In the genomic region with DNA sequence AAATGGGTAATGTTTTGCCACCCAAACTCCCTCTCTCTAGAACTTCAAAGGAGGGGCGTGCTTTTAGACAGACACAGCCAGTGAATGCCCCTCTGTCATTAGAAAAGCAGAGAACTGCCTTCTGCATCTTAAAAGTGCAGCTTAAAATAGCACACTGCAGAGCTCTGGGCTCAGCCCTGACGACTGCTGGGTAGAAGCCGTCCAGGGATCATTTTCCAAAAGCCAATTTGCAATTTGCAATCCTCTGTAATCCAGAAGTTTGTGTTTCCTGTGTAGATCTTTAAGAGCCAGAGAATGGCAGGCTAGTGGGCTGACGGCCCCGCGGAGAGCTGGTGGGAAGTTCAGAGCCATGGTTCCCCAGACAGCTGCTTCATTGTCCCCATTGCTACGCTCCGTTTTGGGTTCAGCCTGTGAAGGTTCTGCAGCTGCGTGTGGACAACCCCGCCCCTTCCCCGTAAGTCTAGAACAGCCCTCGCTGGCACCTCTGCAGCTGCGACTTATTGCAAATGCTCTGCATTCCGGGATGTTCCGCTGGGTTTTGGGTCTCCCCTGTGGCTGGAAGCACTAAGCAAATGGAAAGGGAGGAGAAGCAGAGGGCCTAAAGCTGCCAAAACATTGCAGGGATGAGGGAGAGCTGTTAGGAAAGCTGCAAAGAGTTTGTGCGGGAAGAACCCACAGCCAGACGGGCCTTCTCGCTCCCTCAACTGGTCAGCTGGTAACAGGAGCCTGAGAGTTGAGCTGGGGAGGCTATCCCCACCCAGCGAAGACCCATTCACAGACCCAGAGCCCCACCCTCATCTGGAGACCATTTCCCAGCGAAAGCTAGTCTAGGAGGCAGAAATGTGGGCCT, we compare ENCODE assay signal across 8 mouse cellular contexts. TPM values are rescaled to one million over a fixed set of nuclear protein-coding genes. Genes with fewer than 3 reads are reported as not detected.
DNase-seq lines count a peak whose midpoint lies in the region; ATAC-seq lines count a peak whose summit lies in the region.

No protein-coding gene starts in this region.

- no peaks in the 10 kb centered on the region for H3K27me3 ChIP-seq in embryonic facial prominence, embryonic 11.5 days (ENCODE audit: control insufficient read depth, insufficient read depth, low read length)
- no peaks in the 10 kb centered on the region for H3K27me3 ChIP-seq in intestine, embryonic 16.5 days (replicated peaks; ENCODE audit: control insufficient read depth, insufficient read depth, low read length)
- 0 out of 2 replicates have a peak, but pooled peaks cover 4% of the 10 kb centered on the region for H3K27me3 ChIP-seq in liver, embryonic 12.5 days (replicated peaks)
- H3K27me3 ChIP-seq in neural tube, embryonic 11.5 days (ENCODE audit: control insufficient read depth, insufficient read depth, low read length), result no peaks in the 10 kb centered on the region

- H3K36me3 ChIP-seq in embryonic facial prominence, embryonic 11.5 days (replicated peaks; ENCODE audit: control insufficient read depth, insufficient read depth, low read depth, low read length), result no peaks in the 10 kb centered on the region
- H3K36me3 ChIP-seq in intestine, embryonic 16.5 days (ENCODE audit: control insufficient read depth, insufficient read depth, low read length), result no peaks in the 10 kb centered on the region
- no peaks in the 10 kb centered on the region for H3K36me3 ChIP-seq in liver, embryonic 12.5 days
- H3K36me3 ChIP-seq in neural tube, embryonic 11.5 days (ENCODE audit: control insufficient read depth, insufficient read depth, low read length), result no peaks in the 10 kb centered on the region

- no peaks in the 10 kb centered on the region for H3K9me3 ChIP-seq in embryonic facial prominence, embryonic 11.5 days (replicated peaks; ENCODE audit: control insufficient read depth, low read length)
- H3K9me3 ChIP-seq in intestine, embryonic 16.5 days (ENCODE audit: control insufficient read depth, low read length), result no peaks in the 10 kb centered on the region
- no peaks in the 10 kb centered on the region for H3K9me3 ChIP-seq in liver, embryonic 12.5 days (replicated peaks)
- no peaks in the 10 kb centered on the region for H3K9me3 ChIP-seq in neural tube, embryonic 11.5 days (ENCODE audit: control insufficient read depth, low read length)

- 7% methylated on average over 20 of the region's 20 CpGs for whole genome bisulfite sequencing in embryonic facial prominence, embryonic 11.5 days
- 10% methylated on average over 20 of the region's 20 CpGs for WGBS in intestine, embryonic 16.5 days
- 26% methylated on average over 20 of the region's 20 CpGs for WGBS in liver, embryonic 12.5 days (ENCODE audit: insufficient replicate concordance)
- WGBS in neural tube, embryonic 11.5 days, result 6% methylated on average over 20 of the region's 20 CpGs

- H3K9ac ChIP-seq in embryonic facial prominence, embryonic 11.5 days (replicated peaks; ENCODE audit: low read length), result peak overlapping the region; percentile 41; the same call in 1 of the 2 replicates
- H3K9ac ChIP-seq in intestine, embryonic 16.5 days (ENCODE audit: low read depth, low read length), result peak overlapping the region; percentile 53
- H3K9ac ChIP-seq in liver, embryonic 12.5 days, result 0 out of 2 replicates have a peak overlapping the region, but pooled peaks have one; percentile 35
- H3K9ac ChIP-seq in neural tube, embryonic 11.5 days (ENCODE audit: low read length), result peak overlapping the region; percentile 33; the same call in 1 of the 2 replicates

- H3K4me1 ChIP-seq in embryonic facial prominence, embryonic 11.5 days (ENCODE audit: control insufficient read depth, insufficient read depth, low read length), result no peaks in the 10 kb centered on the region
- peaks cover 17% of the 10 kb centered on the region for H3K4me1 ChIP-seq in intestine, embryonic 16.5 days (ENCODE audit: control insufficient read depth, insufficient read depth, low read length)
- H3K4me1 ChIP-seq in liver, embryonic 12.5 days, result peaks cover 14% of the 10 kb centered on the region
- H3K4me1 ChIP-seq in neural tube, embryonic 11.5 days (ENCODE audit: control insufficient read depth, insufficient read depth, low read length), result peaks cover 5% of the 10 kb centered on the region; the same call in 1 of the 2 replicates

- peak; percentile 71 for DNase-seq in ZHBTc4 (ENCODE audit: low read depth, low spot score)
- DNase-seq in embryonic facial prominence, embryonic 11.5 days (ENCODE audit: low spot score), result peak; percentile 66
- peak; percentile 98 for DNase-seq in heart, adult 11 months
- DNase-seq in neural tube, embryonic 11.5 days (ENCODE audit: low spot score), result peak; percentile 57
- DNase-seq in thymus, postnatal 14 days, result peak; percentile 32
- no peak for DNase-seq in natural killer cell, adult 2 months (ENCODE audit: low spot score in 2 of 2)

- peak overlapping the region; percentile 19 for H3K4me2 ChIP-seq in embryonic facial prominence, embryonic 11.5 days (ENCODE audit: low read depth, low read length)
- peak overlapping the region; percentile 57 for H3K4me2 ChIP-seq in intestine, embryonic 16.5 days (ENCODE audit: low read depth, low read length)
- H3K4me2 ChIP-seq in liver, embryonic 12.5 days, result peak overlapping the region; percentile 64
- peak overlapping the region; percentile 42 for H3K4me2 ChIP-seq in neural tube, embryonic 11.5 days (ENCODE audit: low read depth)

- H3K4me3 ChIP-seq in embryonic facial prominence, embryonic 11.5 days (ENCODE audit: low read depth, low read length), result 0 out of 2 replicates have a peak overlapping the region, but pooled peaks have one; percentile 1
- H3K4me3 ChIP-seq in intestine, embryonic 16.5 days (ENCODE audit: low read length), result peak overlapping the region; percentile 25
- H3K4me3 ChIP-seq in liver, embryonic 12.5 days, result no peak overlapping the region
- 0 out of 2 replicates have a peak overlapping the region, but pooled peaks have one; percentile 6 for H3K4me3 ChIP-seq in neural tube, embryonic 11.5 days (ENCODE audit: low read depth, low read length)

- H3K27ac ChIP-seq in embryonic facial prominence, embryonic 11.5 days (replicated peaks; ENCODE audit: low read depth, low read length), result peak overlapping the region; percentile 56
- H3K27ac ChIP-seq in intestine, embryonic 16.5 days (ENCODE audit: low read length), result peak overlapping the region; percentile 62
- no peak overlapping the region for H3K27ac ChIP-seq in liver, embryonic 12.5 days
- no peak overlapping the region for H3K27ac ChIP-seq in neural tube, embryonic 11.5 days (ENCODE audit: low read depth, low read length)

- no peak; the same call in 1 of the 2 replicates for ATAC-seq in embryonic facial prominence, embryonic 11.5 days (replicated peaks; ENCODE audit: insufficient number of reproducible peaks, low FRiP score, low TSS enrichment, low read depth)
- ATAC-seq in intestine, embryonic 16.5 days, result peak; percentile 65
- ATAC-seq in liver, embryonic 12.5 days, result no peak
- ATAC-seq in neural tube, embryonic 11.5 days (ENCODE audit: insufficient read depth, low FRiP score, low TSS enrichment), result 0 out of 2 replicates have a peak, but pooled peaks have one; percentile 29

RNA-seq across cellular contexts. Expression of gene Fermt2, which starts 35.5 kb away (rescaled TPM):
- polyA plus RNA-seq in embryonic facial prominence, embryonic 11.5 days (2014; fragmentation: Nextera tagmentation; extraction: Ambion mirVana), result 81.2 and 83.2 TPM in 2 replicates
- 142 and 152 TPM in 2 replicates for polyA plus RNA-seq in intestine, embryonic 16.5 days (2015; fragmentation: Nextera tagmentation; extraction: Ambion mirVana)
- 37.2 and 37.3 TPM in 2 replicates for polyA plus RNA-seq in liver, embryonic 12.5 days (2016; fragmentation: Nextera tagmentation; extraction: Ambion mirVana)
- 71.8 and 75.5 TPM in 2 replicates for polyA plus RNA-seq in neural tube, embryonic 11.5 days (2014; fragmentation: Nextera tagmentation; extraction: Ambion mirVana)

Comparison
In these comparisons a context has a peak if more than half of its experiments do, and no peak if none do; other contexts are left out.
1. DNase-seq: peak in ZHBTc4 (single experiment), embryonic facial prominence, embryonic 11.5 days (single experiment), heart, adult 11 months (single experiment), neural tube, embryonic 11.5 days (single experiment) and thymus, postnatal 14 days (single experiment); none in natural killer cell, adult 2 months (0 of 2).
2. ATAC-seq: peak in intestine, embryonic 16.5 days (single experiment) and neural tube, embryonic 11.5 days (single experiment); none in embryonic facial prominence, embryonic 11.5 days (single experiment) and liver, embryonic 12.5 days (single experiment).
3. H3K27ac ChIP-seq: peak in embryonic facial prominence, embryonic 11.5 days (single experiment) and intestine, embryonic 16.5 days (single experiment); none in liver, embryonic 12.5 days (single experiment) and neural tube, embryonic 11.5 days (single experiment).
4. Peak in every context shown above with its lines, with median percentiles within 50 percentile points of each other: H3K4me2 ChIP-seq and H3K9ac ChIP-seq.